In the genomic region with DNA sequence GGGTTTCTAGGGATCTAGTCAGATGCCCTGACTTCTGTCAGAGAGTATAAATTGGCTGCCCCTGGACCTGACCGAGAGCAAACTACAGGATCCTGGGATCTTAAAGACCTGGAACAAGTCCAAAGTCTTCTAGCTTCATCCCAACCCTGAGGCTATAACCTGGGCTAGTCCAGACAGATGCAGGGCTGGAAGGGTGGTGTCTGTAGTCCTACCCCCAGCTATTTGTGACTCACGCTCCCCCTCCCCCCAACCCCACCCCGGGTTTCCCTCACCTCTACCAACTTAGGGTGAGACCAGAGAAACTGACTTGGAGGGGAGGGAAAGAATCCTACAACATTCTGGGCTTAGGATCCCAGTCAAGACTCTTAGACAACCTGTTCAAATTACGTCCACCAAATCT, we compare ENCODE assay signal across 8 mouse cellular contexts. TPM values are rescaled to one million over a fixed set of nuclear protein-coding genes. Genes with fewer than 3 reads are reported as not detected.
DNase-seq lines count a peak whose midpoint lies in the region; ATAC-seq and TF ChIP-seq lines count a peak whose summit lies in the region.

No protein-coding gene starts in this region.

- no peak for DNase-seq in heart, embryonic 10.5 days (ENCODE audit: low spot score)
- no peak for DNase-seq in heart, postnatal 36 days
- DNase-seq in midbrain, embryonic 10.5 days (ENCODE audit: low spot score): no peak
- peak; percentile 54 for DNase-seq in embryonic facial prominence, embryonic 14.5 days (ENCODE audit: low spot score)
- DNase-seq in liver, postnatal 0 days: no peak
- DNase-seq in thymus, postnatal 36 days: no peak
- no peak for DNase-seq in spleen, postnatal 14 days (ENCODE audit: low spot score in 2 of 2)

- no peak for TF ChIP-seq CTCF in liver, postnatal 0 days (IDR thresholded peaks at IDR 0.05; ENCODE audit: low read depth)

- no peak for TF ChIP-seq EP300 in liver, postnatal 0 days (IDR thresholded peaks at IDR 0.05; ENCODE audit: low read depth)

- ATAC-seq in midbrain, embryonic 13.5 days: no peak
- no peak for ATAC-seq in embryonic facial prominence, embryonic 14.5 days (ENCODE audit: low read depth)
- ATAC-seq in liver, postnatal 0 days: no peak

- peaks cover 27% of the 10 kb centered on the region for H3K27me3 ChIP-seq in heart, embryonic 10.5 days (ENCODE audit: insufficient read depth, poor library complexity, severe bottlenecking)
- H3K27me3 ChIP-seq in midbrain, embryonic 13.5 days: peaks cover 60% of the 10 kb centered on the region
- peaks cover 57% of the 10 kb centered on the region for H3K27me3 ChIP-seq in midbrain, embryonic 10.5 days (ENCODE audit: low read depth, poor library complexity, severe bottlenecking)
- H3K27me3 ChIP-seq in embryonic facial prominence, embryonic 14.5 days (replicated peaks; ENCODE audit: control insufficient read depth, insufficient read depth, low read length): no peaks in the 10 kb centered on the region
- H3K27me3 ChIP-seq in liver, postnatal 0 days (ENCODE audit: insufficient read depth, low read length): peaks cover 6% of the 10 kb centered on the region; the same call in 1 of the 2 replicates

- no peak overlapping the region for H3K9ac ChIP-seq in midbrain, embryonic 13.5 days (replicated peaks)
- 0 out of 2 replicates have a peak overlapping the region, but pooled peaks have one; percentile 74 for H3K9ac ChIP-seq in embryonic facial prominence, embryonic 14.5 days (ENCODE audit: low read depth, low read length)
- H3K9ac ChIP-seq in liver, postnatal 0 days (replicated peaks): no peak overlapping the region

- intact Hi-C loops in heart, postnatal 36 days (cut with DNase I): no loop called here

- peak overlapping the region; percentile 69; the same call in 1 of the 2 replicates for H3K4me3 ChIP-seq in heart, embryonic 10.5 days
- H3K4me3 ChIP-seq in midbrain, embryonic 13.5 days (replicated peaks): peak overlapping the region; percentile 53; the same call in 1 of the 2 replicates
- no peak overlapping the region for H3K4me3 ChIP-seq in midbrain, embryonic 10.5 days
- peak overlapping the region; percentile 59; the same call in 1 of the 2 replicates for H3K4me3 ChIP-seq in embryonic facial prominence, embryonic 14.5 days (ENCODE audit: low read depth, low read length)
- peak overlapping the region; percentile 60 for H3K4me3 ChIP-seq in liver, postnatal 0 days (ENCODE audit: low read depth, low read length)

- peaks cover 28% of the 10 kb centered on the region for H3K4me1 ChIP-seq in heart, embryonic 10.5 days
- peaks cover 25% of the 10 kb centered on the region for H3K4me1 ChIP-seq in midbrain, embryonic 13.5 days (replicated peaks)
- H3K4me1 ChIP-seq in midbrain, embryonic 10.5 days: peaks cover 33% of the 10 kb centered on the region
- H3K4me1 ChIP-seq in embryonic facial prominence, embryonic 14.5 days (ENCODE audit: control insufficient read depth, insufficient read depth, low read length): peaks cover 20% of the 10 kb centered on the region; the same call in 1 of the 2 replicates
- peaks cover 24% of the 10 kb centered on the region for H3K4me1 ChIP-seq in liver, postnatal 0 days (ENCODE audit: insufficient read depth)

- H3K9me3 ChIP-seq in heart, embryonic 10.5 days: no peaks in the 10 kb centered on the region
- H3K9me3 ChIP-seq in midbrain, embryonic 13.5 days: no peaks in the 10 kb centered on the region
- no peaks in the 10 kb centered on the region for H3K9me3 ChIP-seq in midbrain, embryonic 10.5 days (replicated peaks)
- H3K9me3 ChIP-seq in embryonic facial prominence, embryonic 14.5 days (ENCODE audit: control insufficient read depth, low read length): no peaks in the 10 kb centered on the region
- H3K9me3 ChIP-seq in liver, postnatal 0 days (ENCODE audit: low read length): no peaks in the 10 kb centered on the region

- 26% methylated on average over 4 of the region's 4 CpGs for WGBS in heart, embryonic 10.5 days
- WGBS in midbrain, embryonic 13.5 days: 42% methylated on average over 4 of the region's 4 CpGs
- WGBS in midbrain, embryonic 10.5 days: 43% methylated on average over 4 of the region's 4 CpGs
- 42% methylated on average over 2 of the region's 4 CpGs for WGBS in embryonic facial prominence, embryonic 14.5 days
- WGBS in liver, postnatal 0 days (ENCODE audit: insufficient replicate concordance): 37% methylated on average over 4 of the region's 4 CpGs

- H3K36me3 ChIP-seq in heart, embryonic 10.5 days: no peaks in the 10 kb centered on the region
- no peaks in the 10 kb centered on the region for H3K36me3 ChIP-seq in midbrain, embryonic 13.5 days
- no peaks in the 10 kb centered on the region for H3K36me3 ChIP-seq in midbrain, embryonic 10.5 days
- H3K36me3 ChIP-seq in embryonic facial prominence, embryonic 14.5 days (ENCODE audit: control insufficient read depth, insufficient read depth, low read length): no peaks in the 10 kb centered on the region
- H3K36me3 ChIP-seq in liver, postnatal 0 days (replicated peaks; ENCODE audit: insufficient read depth, low read length): no peaks in the 10 kb centered on the region

- H3K27ac ChIP-seq in heart, embryonic 10.5 days: no peak overlapping the region
- H3K27ac ChIP-seq in midbrain, embryonic 13.5 days: no peak overlapping the region
- H3K27ac ChIP-seq in midbrain, embryonic 10.5 days (replicated peaks): no peak overlapping the region
- peak overlapping the region; percentile 29 for H3K27ac ChIP-seq in embryonic facial prominence, embryonic 14.5 days (replicated peaks; ENCODE audit: low read depth, low read length)
- H3K27ac ChIP-seq in liver, postnatal 0 days (ENCODE audit: low read depth): no peak overlapping the region

- H3K4me2 ChIP-seq in midbrain, embryonic 13.5 days (replicated peaks): no peak overlapping the region
- H3K4me2 ChIP-seq in embryonic facial prominence, embryonic 14.5 days (ENCODE audit: low read depth, low read length): peak overlapping the region; percentile 80
- H3K4me2 ChIP-seq in liver, postnatal 0 days (ENCODE audit: low read depth, low read length): peak overlapping the region; percentile 76

RNA-seq across cellular contexts. Expression of gene Dgka, which starts 2.0 kb away (rescaled TPM):
- 3.9 and 4.4 TPM in 2 replicates for polyA plus RNA-seq in heart, embryonic 10.5 days (2016; fragmentation: Nextera tagmentation; extraction: Ambion mirVana)
- 10 to 100 TPM; 11.5 to 12.8 TPM for total RNA-seq in heart, postnatal 36 days (2021)
- 5.0 TPM in 2 replicates for polyA plus RNA-seq in midbrain, embryonic 13.5 days (2015; fragmentation: Nextera tagmentation; extraction: Ambion mirVana)
- 3.7 and 4.7 TPM in 2 replicates for polyA plus RNA-seq in midbrain, embryonic 10.5 days (2016; fragmentation: Nextera tagmentation; extraction: Ambion mirVana)
- polyA plus RNA-seq in embryonic facial prominence, embryonic 14.5 days (2014; fragmentation: Nextera tagmentation; extraction: Ambion mirVana): 16.7 and 17.0 TPM in 2 replicates
- 2.5 and 2.9 TPM in 2 replicates for polyA plus RNA-seq in liver, postnatal 0 days (2015; fragmentation: Nextera tagmentation; extraction: Ambion mirVana)

RNA-seq across cellular contexts. Expression of gene Pym1, which starts 5.1 kb away (rescaled TPM):
- 31.8 and 45.4 TPM in 2 replicates for polyA plus RNA-seq in heart, embryonic 10.5 days (2016; fragmentation: Nextera tagmentation; extraction: Ambion mirVana)
- 1 to 10 TPM; 7.8 to 9.7 TPM for total RNA-seq in heart, postnatal 36 days (2021)
- 50.6 and 51.8 TPM in 2 replicates for polyA plus RNA-seq in midbrain, embryonic 13.5 days (2015; fragmentation: Nextera tagmentation; extraction: Ambion mirVana)
- polyA plus RNA-seq in midbrain, embryonic 10.5 days (2016; fragmentation: Nextera tagmentation; extraction: Ambion mirVana): 56.6 and 59.1 TPM in 2 replicates
- polyA plus RNA-seq in embryonic facial prominence, embryonic 14.5 days (2014; fragmentation: Nextera tagmentation; extraction: Ambion mirVana): 27.1 and 34.7 TPM in 2 replicates
- polyA plus RNA-seq in liver, postnatal 0 days (2015; fragmentation: Nextera tagmentation; extraction: Ambion mirVana): 14.9 and 17.8 TPM in 2 replicates

RNA-seq across cellular contexts. Expression of gene Cdk2, which starts 37.8 kb away (rescaled TPM):
- 106 and 110 TPM in 2 replicates for polyA plus RNA-seq in heart, embryonic 10.5 days (2016; fragmentation: Nextera tagmentation; extraction: Ambion mirVana)
- total RNA-seq in heart, postnatal 36 days (2021): 10 to 100 TPM; 13.8 to 13.9 TPM
- 36.2 TPM in 2 replicates for polyA plus RNA-seq in midbrain, embryonic 13.5 days (2015; fragmentation: Nextera tagmentation; extraction: Ambion mirVana)
- polyA plus RNA-seq in midbrain, embryonic 10.5 days (2016; fragmentation: Nextera tagmentation; extraction: Ambion mirVana): 107 and 110 TPM in 2 replicates
- 99.2 and 105 TPM in 2 replicates for polyA plus RNA-seq in embryonic facial prominence, embryonic 14.5 days (2014; fragmentation: Nextera tagmentation; extraction: Ambion mirVana)
- polyA plus RNA-seq in liver, postnatal 0 days (2015; fragmentation: Nextera tagmentation; extraction: Ambion mirVana): 29.8 and 34.7 TPM in 2 replicates

RNA-seq across cellular contexts. Expression of gene Pmel, which starts 38.6 kb away (rescaled TPM):
- 0.75 and 0.89 TPM in 2 replicates for polyA plus RNA-seq in heart, embryonic 10.5 days (2016; fragmentation: Nextera tagmentation; extraction: Ambion mirVana)
- under 1 TPM; 0.46 to 0.50 TPM for total RNA-seq in heart, postnatal 36 days (2021)
- polyA plus RNA-seq in midbrain, embryonic 13.5 days (2015; fragmentation: Nextera tagmentation; extraction: Ambion mirVana): 0.09 and 0.15 TPM in 2 replicates
- polyA plus RNA-seq in midbrain, embryonic 10.5 days (2016; fragmentation: Nextera tagmentation; extraction: Ambion mirVana): 3.9 and 6.7 TPM in 2 replicates
- polyA plus RNA-seq in embryonic facial prominence, embryonic 14.5 days (2014; fragmentation: Nextera tagmentation; extraction: Ambion mirVana): 14.0 and 14.6 TPM in 2 replicates
- polyA plus RNA-seq in liver, postnatal 0 days (2015; fragmentation: Nextera tagmentation; extraction: Ambion mirVana): 0.46 and 0.69 TPM in 2 replicates

RNA-seq across cellular contexts. Expression of gene Rab5b, which starts 46.6 kb away (rescaled TPM):
- 66.2 and 69.1 TPM in 2 replicates for polyA plus RNA-seq in heart, embryonic 10.5 days (2016; fragmentation: Nextera tagmentation; extraction: Ambion mirVana)
- total RNA-seq in heart, postnatal 36 days (2021): 10 to 100 TPM; 80.8 to 81.1 TPM
- 106 and 107 TPM in 2 replicates for polyA plus RNA-seq in midbrain, embryonic 13.5 days (2015; fragmentation: Nextera tagmentation; extraction: Ambion mirVana)
- 73.3 and 86.3 TPM in 2 replicates for polyA plus RNA-seq in midbrain, embryonic 10.5 days (2016; fragmentation: Nextera tagmentation; extraction: Ambion mirVana)
- polyA plus RNA-seq in embryonic facial prominence, embryonic 14.5 days (2014; fragmentation: Nextera tagmentation; extraction: Ambion mirVana): 74.7 and 75.4 TPM in 2 replicates
- polyA plus RNA-seq in liver, postnatal 0 days (2015; fragmentation: Nextera tagmentation; extraction: Ambion mirVana): 23.0 and 26.2 TPM in 2 replicates
